Mouse (Mus musculus) liver, adult 2 months (tissue): ENCODE results near the gene Fam222b.

ENCODE experiments used
- CTCF ChIP-seq: fragments of 200-500 bp; IDR thresholded peaks from 2 replicates; pipeline ENCODE4 v1.5.1; 2011; ENCODE audit warnings: low read depth, low read length, control low read depth
- POLR2A ChIP-seq: fragments of 200-500 bp; IDR thresholded peaks from 2 replicates; pipeline ENCODE4 v1.6.1; 2011; ENCODE audit warnings: low read length, control low read depth; ENCODE audit not compliant: insufficient read depth; ENCODE audit errors: extremely low read depth

DNA sequence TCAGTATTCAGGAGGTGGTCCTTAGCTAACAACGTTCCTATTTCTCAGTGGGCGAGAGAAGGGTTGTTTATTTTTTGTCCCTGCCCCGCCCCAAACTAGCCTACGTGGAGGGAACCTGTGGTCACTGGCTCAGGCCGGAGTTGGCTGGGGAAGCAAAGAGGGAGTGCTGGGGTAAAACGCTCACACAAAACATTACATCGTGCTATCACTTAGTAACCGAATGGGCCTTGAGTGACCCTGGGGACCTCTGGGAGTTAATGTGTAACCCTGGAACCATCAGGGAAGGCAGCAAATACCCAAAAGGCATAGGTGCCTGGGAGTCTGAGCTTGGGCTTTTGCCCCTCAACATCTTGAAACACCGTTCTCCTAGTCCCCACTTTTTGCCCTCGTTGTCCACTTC, 83.0 kb downstream of the Fam222b start:
- TF ChIP-seq CTCF: no peak
- TF ChIP-seq POLR2A: no peak
